Comparison of ENCODE assay signal across 9 mouse cellular contexts in genomic region chr9:102731044-102731471, GRCm38 (mm10). TPM values are rescaled to one million over a fixed set of nuclear protein-coding genes. Genes with fewer than 3 reads are reported as not detected.
DNase-seq lines count a peak whose midpoint lies in the region; ATAC-seq and TF ChIP-seq lines count a peak whose summit lies in the region.
"Had no signal": no experiment of that assay in that cellular context is flagged by ENCODE, and none has a peak within 500 bp of the region (broad histone marks: within the 10 kb centered on the region; RNA-seq: fewer than 3 reads in every experiment).

No protein-coding gene starts in this region.

- DNase-seq in adrenal gland, adult (ENCODE audit: inconsistent age in 2 of 2, low spot score in 1 of 2), result peak; percentile 34 to 65
- no peak for DNase-seq in adrenal gland, postnatal 10 days
- DNase-seq in kidney, adult 18-20 months, result peak; percentile 43
- no peak for DNase-seq in gastrocnemius, postnatal 4 days (ENCODE audit: low spot score in 2 of 2)
- DNase-seq in cerebellum, adult 2 months, result no peak
- DNase-seq: gastrocnemius, postnatal 25 days had no signal

- no peak for TF ChIP-seq POLR2A in cerebellum, adult 2 months (IDR thresholded peaks at IDR 0.05; ENCODE audit: borderline replicate concordance, insufficient read depth, low read length)

- 64% methylated on average over 7 of the region's 7 CpGs for WGBS in kidney, embryonic 16.5 days
- WGBS in liver, embryonic 12.5 days (ENCODE audit: insufficient replicate concordance), result 20% methylated on average over 7 of the region's 7 CpGs
- WGBS in cerebellum, adult 2 months, result 82% methylated on average over 7 of the region's 7 CpGs

- peaks cover 43% of the 10 kb centered on the region for H3K4me1 ChIP-seq in kidney, embryonic 16.5 days (ENCODE audit: insufficient read depth, low read length)
- H3K4me1 ChIP-seq in liver, embryonic 12.5 days, result peaks cover 35% of the 10 kb centered on the region
- peaks cover 8% of the 10 kb centered on the region for H3K4me1 ChIP-seq in cerebellum, adult 2 months (ENCODE audit: control insufficient read depth, insufficient read depth, low read length)

- no peaks in the 10 kb centered on the region for H3K9me3 ChIP-seq in kidney, embryonic 16.5 days (ENCODE audit: low read length)
- no peaks in the 10 kb centered on the region for H3K9me3 ChIP-seq in liver, embryonic 12.5 days (replicated peaks)

- no peak overlapping the region for H3K27ac ChIP-seq in kidney, embryonic 16.5 days (ENCODE audit: low read length)
- 0 out of 2 replicates have a peak overlapping the region, but pooled peaks have one; percentile 20 for H3K27ac ChIP-seq in liver, embryonic 12.5 days
- H3K27ac ChIP-seq in cerebellum, adult 2 months (ENCODE audit: insufficient read depth, low read length), result no peak overlapping the region

- H3K27me3 ChIP-seq in kidney, embryonic 16.5 days (ENCODE audit: insufficient read depth, low read length), result no peaks in the 10 kb centered on the region
- H3K27me3 ChIP-seq in liver, embryonic 12.5 days (replicated peaks), result peaks cover 4% of the 10 kb centered on the region; the same call in 1 of the 2 replicates
- no peaks in the 10 kb centered on the region for H3K27me3 ChIP-seq in cerebellum, adult 2 months (ENCODE audit: control insufficient read depth, insufficient read depth, low read length)

- H3K4me3 ChIP-seq in kidney, embryonic 16.5 days (ENCODE audit: low read length), result no peak overlapping the region
- no peak overlapping the region for H3K4me3 ChIP-seq in liver, embryonic 12.5 days
- H3K4me3 ChIP-seq in cerebellum, adult 2 months (replicated peaks; ENCODE audit: insufficient read depth, low read depth, low read length), result no peak overlapping the region

- H3K4me2 ChIP-seq in kidney, embryonic 16.5 days (replicated peaks; ENCODE audit: low read depth, low read length), result no peak overlapping the region
- no peak overlapping the region for H3K4me2 ChIP-seq in liver, embryonic 12.5 days

- H3K9ac ChIP-seq in kidney, embryonic 16.5 days (replicated peaks; ENCODE audit: low read length), result no peak overlapping the region
- no peak overlapping the region for H3K9ac ChIP-seq in liver, embryonic 12.5 days

- no peak for ATAC-seq in kidney, embryonic 16.5 days (ENCODE audit: low FRiP score, low TSS enrichment)
- ATAC-seq in common myeloid progenitor, adult 5-6 weeks (replicated peaks; ENCODE audit: low read depth, poor library complexity, severe bottlenecking), result peak; percentile 77
- no peak for ATAC-seq in liver, embryonic 12.5 days

- no peak for TF ChIP-seq CTCF in cerebellum, adult 2 months (IDR thresholded peaks at IDR 0.05; ENCODE audit: borderline replicate concordance, insufficient read depth, low read depth, low read length)

- peaks cover 75% of the 10 kb centered on the region for H3K36me3 ChIP-seq in kidney, embryonic 16.5 days (ENCODE audit: insufficient read depth, low read length)
- peaks cover 51% of the 10 kb centered on the region for H3K36me3 ChIP-seq in liver, embryonic 12.5 days

RNA-seq across cellular contexts. Expression of gene Amotl2, which starts 14.6 kb away (rescaled TPM):
- 100 to 1,000 TPM; 101 to 154 TPM for total RNA-seq in adrenal gland, postnatal 10 days (2021)
- 40.9 and 41.5 TPM in 2 replicates for polyA plus RNA-seq in kidney, embryonic 16.5 days (2015; fragmentation: Nextera tagmentation; extraction: Ambion mirVana)
- 0.09 and 1.4 TPM in 2 replicates for total RNA-seq in common myeloid progenitor, adult 5-6 weeks (2017)
- 10.4 and 11.5 TPM in 2 replicates for polyA plus RNA-seq in liver, embryonic 12.5 days (2016; fragmentation: Nextera tagmentation; extraction: Ambion mirVana)
- total RNA-seq in gastrocnemius, postnatal 4 days (2021), result 10 to 100 TPM; 58.1 to 61.2 TPM
- 23.1 and 24.4 TPM in 2 replicates for polyA plus RNA-seq in cerebellum, adult 2 months (2012; rRNA removed)

Comparison
In these comparisons a context has a peak if more than half of its experiments do, and no peak if none do; other contexts are left out.
1. DNase-seq: peak in adrenal gland, adult (2 of 2) and kidney, adult 18-20 months (single experiment); none in adrenal gland, postnatal 10 days (single experiment), gastrocnemius, postnatal 4 days (0 of 2) and cerebellum, adult 2 months (0 of 2).
2. RNA of gene Amotl2, which starts 14.6 kb away (total RNA-seq): 101 to 154 TPM in adrenal gland, postnatal 10 days and 58.1 to 61.2 TPM in gastrocnemius, postnatal 4 days; 0.09 to 1.4 TPM in common myeloid progenitor, adult 5-6 weeks; every median in the first group is over 10 times any median in the second.